Mouse (Mus musculus) CH12.LX (cell line): ENCODE measurements around the gene Gbe1.

Source experiments
- BHLHE40 ChIP-seq: IDR thresholded peaks from 2 replicates; pipeline ENCODE4 v1.6.1; 2011; ENCODE audit warnings: mild to moderate bottlenecking, low read depth, low read length, improper control_type of control experiment
- CHD2 ChIP-seq: IDR thresholded peaks from 2 replicates; pipeline ENCODE4 v1.6.1; 2011; ENCODE audit warnings: low read length, improper control_type of control experiment
- CTCF ChIP-seq, 2 experiments: IDR thresholded peaks in 1 of 2; conservative IDR thresholded peaks in 1 of 2; 2 replicates each; pipeline ENCODE4 v1.5.1; 2011 to 2012; ENCODE audit warnings: low read depth in 2 of 2, low read length in 2 of 2, improper control_type of control experiment in 1 of 2, inconsistent platforms in 1 of 2, mild to moderate bottlenecking in 1 of 2, moderate library complexity in 1 of 2
- E2F4 ChIP-seq: IDR thresholded peaks from 2 replicates; pipeline ENCODE4 v1.6.1; 2011; ENCODE audit warnings: low read depth, low read length, improper control_type of control experiment; ENCODE audit not compliant: insufficient replicate concordance
- EP300 ChIP-seq: IDR thresholded peaks from 2 replicates; pipeline ENCODE4 v1.6.1; 2011; ENCODE audit warnings: low read length, improper control_type of control experiment
- HCFC1 ChIP-seq: IDR thresholded peaks from 2 replicates; pipeline ENCODE4 v1.6.1; 2012; ENCODE audit warnings: low read depth, mild to moderate bottlenecking, inconsistent platforms, low read length, improper control_type of control experiment
- NELFE ChIP-seq: IDR thresholded peaks from 2 replicates; pipeline ENCODE4 v1.6.1; 2011; ENCODE audit warnings: low read depth, low read length, improper control_type of control experiment

GRCm38 (mm10) chr16:70337661-70338060 is 23.9 kb downstream of the Gbe1 start:
- no peak for TF ChIP-seq CHD2
- TF ChIP-seq HCFC1 = no peak
- no peak for TF ChIP-seq CTCF (conservative IDR thresholded peaks at IDR 0.05 in 1 of 2, IDR thresholded peaks at IDR 0.05 in 1 of 2; ENCODE audit: low read depth in 2 of 2, low read length in 2 of 2)
- TF ChIP-seq EP300 = no peak
- no peak for TF ChIP-seq BHLHE40
- no peak for TF ChIP-seq NELFE
- no peak for TF ChIP-seq E2F4
